Mouse (Mus musculus): Measurements from ENCODE around the gene Gsg1l.

- TF ChIP-seq POLR2A (IDR thresholded peaks at IDR 0.05; ENCODE audit: borderline replicate concordance, extremely low read depth, low read depth, low read length): no peak
- TF ChIP-seq CTCF (IDR thresholded peaks at IDR 0.05; ENCODE audit: insufficient read depth, low read length): no peak
These were observed 73.4 kb downstream of the Gsg1l start for GRCm38 (mm10) chr7:126008789-126009148.
